Comparison of ENCODE assay signal across 28 mouse cellular contexts in the genomic region with DNA sequence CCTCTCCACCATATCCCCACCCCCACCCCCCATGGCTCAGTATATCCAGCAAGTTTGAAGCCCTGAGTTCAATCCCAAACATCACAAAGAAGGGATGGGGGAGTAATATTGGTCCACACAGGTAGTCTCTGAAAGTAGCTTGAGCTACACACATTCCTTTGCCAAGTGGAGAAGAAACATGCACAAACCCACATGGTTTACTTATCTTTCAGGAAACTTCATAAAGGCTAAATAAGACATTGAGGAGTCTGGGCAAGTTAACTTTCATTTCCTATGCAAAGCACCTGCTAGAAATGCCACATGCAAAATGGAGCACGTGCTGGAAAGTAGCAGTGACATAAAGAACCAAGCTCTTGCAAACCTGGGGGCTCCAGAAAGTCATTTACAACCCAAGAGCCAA. TPM values are rescaled to one million over a fixed set of nuclear protein-coding genes. Genes with fewer than 3 reads are reported as not detected.
DNase-seq lines count a peak whose midpoint lies in the region; ATAC-seq lines count a peak whose summit lies in the region.
"Had no signal": no experiment of that assay in that cellular context is flagged by ENCODE, and none has a peak within 500 bp of the region (broad histone marks: within the 10 kb centered on the region; RNA-seq: fewer than 3 reads in every experiment).

No protein-coding gene starts in this region.

- H3K4me2 ChIP-seq in liver, embryonic 12.5 days: peak overlapping the region; percentile 32; the same call in 1 of the 2 replicates
- H3K4me2 ChIP-seq in liver, embryonic 13.5 days: no peak overlapping the region; the same call in 1 of the 2 replicates
- H3K4me2 ChIP-seq in liver, embryonic 16.5 days (ENCODE audit: low read depth, low read length): no peak overlapping the region
- no peak overlapping the region for H3K4me2 ChIP-seq in heart, embryonic 12.5 days
- H3K4me2 ChIP-seq: embryonic facial prominence, embryonic 12.5 days; embryonic facial prominence, embryonic 15.5 days; heart, embryonic 13.5 days; hindbrain, embryonic 14.5 days had no signal

- no peaks in the 10 kb centered on the region for H3K27me3 ChIP-seq in liver, embryonic 12.5 days (replicated peaks)
- H3K27me3 ChIP-seq in liver, embryonic 13.5 days: no peaks in the 10 kb centered on the region
- no peaks in the 10 kb centered on the region for H3K27me3 ChIP-seq in liver, embryonic 16.5 days (ENCODE audit: control insufficient read depth, insufficient read depth, low read depth, low read length)
- no peaks in the 10 kb centered on the region for H3K27me3 ChIP-seq in heart, embryonic 12.5 days (replicated peaks)
- H3K27me3 ChIP-seq: embryonic facial prominence, embryonic 12.5 days; embryonic facial prominence, embryonic 15.5 days; heart, embryonic 13.5 days had no signal

- H3K36me3 ChIP-seq in liver, embryonic 12.5 days: peaks cover 100% of the 10 kb centered on the region
- peaks cover 98% of the 10 kb centered on the region for H3K36me3 ChIP-seq in liver, embryonic 13.5 days
- H3K36me3 ChIP-seq in liver, embryonic 16.5 days (ENCODE audit: control insufficient read depth, insufficient read depth): peaks cover 70% of the 10 kb centered on the region
- peaks cover 98% of the 10 kb centered on the region for H3K36me3 ChIP-seq in heart, embryonic 12.5 days

- peak overlapping the region; percentile 68; the same call in 1 of the 2 replicates for H3K27ac ChIP-seq in liver, embryonic 12.5 days
- peak overlapping the region; percentile 55 for H3K27ac ChIP-seq in liver, embryonic 13.5 days
- H3K27ac ChIP-seq in liver, embryonic 16.5 days (ENCODE audit: low read length): 0 out of 2 replicates have a peak overlapping the region, but pooled peaks have one; percentile 1
- no peak overlapping the region for H3K27ac ChIP-seq in heart, embryonic 12.5 days (ENCODE audit: poor library complexity, severe bottlenecking)
- H3K27ac ChIP-seq: embryonic facial prominence, embryonic 12.5 days; embryonic facial prominence, embryonic 15.5 days; gastrocnemius, adult 2 months; heart, embryonic 13.5 days; hindbrain, embryonic 14.5 days; hindbrain, postnatal 0 days had no signal

- WGBS in liver, embryonic 12.5 days (ENCODE audit: insufficient replicate concordance): 50% methylated on average over 1 of the region's 1 CpGs
- 61% methylated on average over 1 of the region's 1 CpGs for WGBS in liver, embryonic 13.5 days (ENCODE audit: insufficient replicate concordance)
- WGBS in liver, embryonic 16.5 days (ENCODE audit: insufficient replicate concordance): 52% methylated on average over 1 of the region's 1 CpGs
- 84% methylated on average over 1 of the region's 1 CpGs for WGBS in heart, embryonic 12.5 days

- H3K9ac ChIP-seq in liver, embryonic 12.5 days: no peak overlapping the region
- H3K9ac ChIP-seq in liver, embryonic 13.5 days: no peak overlapping the region
- H3K9ac ChIP-seq in liver, embryonic 16.5 days (ENCODE audit: low read depth, low read length): no peak overlapping the region
- no peak overlapping the region for H3K9ac ChIP-seq in heart, embryonic 12.5 days
- H3K9ac ChIP-seq: embryonic facial prominence, embryonic 12.5 days; embryonic facial prominence, embryonic 15.5 days; forebrain, postnatal 0 days; heart, embryonic 13.5 days; hindbrain, embryonic 14.5 days had no signal

- H3K9me3 ChIP-seq in liver, embryonic 12.5 days (replicated peaks): no peaks in the 10 kb centered on the region
- no peaks in the 10 kb centered on the region for H3K9me3 ChIP-seq in liver, embryonic 13.5 days (replicated peaks)
- no peaks in the 10 kb centered on the region for H3K9me3 ChIP-seq in liver, embryonic 16.5 days (replicated peaks; ENCODE audit: control insufficient read depth, low read length)
- H3K9me3 ChIP-seq in heart, embryonic 12.5 days (replicated peaks): no peaks in the 10 kb centered on the region
- H3K9me3 ChIP-seq: embryonic facial prominence, embryonic 12.5 days; embryonic facial prominence, embryonic 15.5 days; G1E; heart, embryonic 13.5 days had no signal

- no peak for DNase-seq in liver
- DNase-seq in liver, embryonic 13.5 days: no peak
- no peak for DNase-seq in B cell, adult 2 months
- DNase-seq: adrenal gland, adult 2 months; adrenal gland, postnatal 14 days; cerebellum, adult 11 months; cerebellum, adult 2 months; cerebellum, adult 9-11 months; cerebellum, postnatal 25 days; forebrain, postnatal 0 days; gastrocnemius, adult 2 months; gastrocnemius, postnatal 14 days; heart, adult 18-20 months; heart, postnatal 14 days; heart, postnatal 4 days had no signal

- H3K4me1 ChIP-seq in liver, embryonic 12.5 days: peaks cover 40% of the 10 kb centered on the region
- peaks cover 37% of the 10 kb centered on the region for H3K4me1 ChIP-seq in liver, embryonic 13.5 days (replicated peaks)
- H3K4me1 ChIP-seq in liver, embryonic 16.5 days (ENCODE audit: control insufficient read depth, low read depth, low read length): peaks cover 17% of the 10 kb centered on the region
- no peaks in the 10 kb centered on the region for H3K4me1 ChIP-seq in heart, embryonic 12.5 days (replicated peaks)
- H3K4me1 ChIP-seq: embryonic facial prominence, embryonic 12.5 days; embryonic facial prominence, embryonic 15.5 days; heart, embryonic 13.5 days had no signal

- no peak overlapping the region for H3K4me3 ChIP-seq in liver, embryonic 12.5 days
- H3K4me3 ChIP-seq in liver, embryonic 13.5 days (replicated peaks): no peak overlapping the region
- H3K4me3 ChIP-seq in liver, embryonic 16.5 days (ENCODE audit: low read depth, low read length): no peak overlapping the region
- H3K4me3 ChIP-seq in heart, embryonic 12.5 days: no peak overlapping the region
- H3K4me3 ChIP-seq: embryonic facial prominence, embryonic 12.5 days; embryonic facial prominence, embryonic 15.5 days; gastrocnemius, adult 2 months; heart, embryonic 13.5 days had no signal

- ATAC-seq in liver, embryonic 12.5 days: no peak
- ATAC-seq in liver, embryonic 13.5 days (ENCODE audit: low read depth): no peak
- no peak for ATAC-seq in liver, embryonic 16.5 days (ENCODE audit: low read depth)
- no peak for ATAC-seq in heart, embryonic 12.5 days (ENCODE audit: insufficient number of reproducible peaks, low FRiP score)
- ATAC-seq: forebrain, embryonic 14.5 days; forebrain, postnatal 0 days; hindbrain, postnatal 0 days; inflammation-experienced regulatory T-cells, adult 6 months had no signal

RNA-seq across cellular contexts. Expression of a gene that starts 27.9 kb away (rescaled TPM):
- polyA plus RNA-seq in liver, embryonic 12.5 days (2016; fragmentation: Nextera tagmentation; extraction: Ambion mirVana): 12.8 and 13.1 TPM in 2 replicates
- polyA plus RNA-seq in liver, embryonic 13.5 days (2015; fragmentation: Nextera tagmentation; extraction: Ambion mirVana): 7.8 and 8.7 TPM in 2 replicates
- 6.0 and 6.5 TPM in 2 replicates for polyA plus RNA-seq in liver, embryonic 16.5 days (2015; fragmentation: Nextera tagmentation; extraction: Ambion mirVana)
- polyA plus RNA-seq in heart, embryonic 12.5 days (2016; fragmentation: Nextera tagmentation; extraction: Ambion mirVana): 32.0 and 32.3 TPM in 2 replicates

RNA-seq across cellular contexts. Expression of a gene that starts 31.1 kb away (rescaled TPM):
- 44.9 and 46.3 TPM in 2 replicates for polyA plus RNA-seq in liver, embryonic 12.5 days (2016; fragmentation: Nextera tagmentation; extraction: Ambion mirVana)
- 22.3 and 26.8 TPM in 2 replicates for polyA plus RNA-seq in liver, embryonic 13.5 days (2015; fragmentation: Nextera tagmentation; extraction: Ambion mirVana)
- polyA plus RNA-seq in liver, embryonic 16.5 days (2015; fragmentation: Nextera tagmentation; extraction: Ambion mirVana): 18.5 and 19.0 TPM in 2 replicates
- 43.2 and 45.2 TPM in 2 replicates for polyA plus RNA-seq in heart, embryonic 12.5 days (2016; fragmentation: Nextera tagmentation; extraction: Ambion mirVana)

RNA-seq across cellular contexts. Expression of a gene that starts 36.0 kb away (rescaled TPM):
- not detected in 2 replicates for polyA plus RNA-seq in liver, embryonic 12.5 days (2016; fragmentation: Nextera tagmentation; extraction: Ambion mirVana)
- polyA plus RNA-seq in liver, embryonic 13.5 days (2015; fragmentation: Nextera tagmentation; extraction: Ambion mirVana): not detected in 2 replicates
- polyA plus RNA-seq in liver, embryonic 16.5 days (2015; fragmentation: Nextera tagmentation; extraction: Ambion mirVana): not detected in 2 replicates
- not detected in 2 replicates for polyA plus RNA-seq in heart, embryonic 12.5 days (2016; fragmentation: Nextera tagmentation; extraction: Ambion mirVana)
- polyA plus RNA-seq: adrenal gland, adult 2 months; forebrain, embryonic 14.5 days; forebrain, postnatal 0 days; G1E; heart, embryonic 13.5 days; heart, embryonic 16.5 days; hindbrain, embryonic 11.5 days; hindbrain, embryonic 14.5 days; hindbrain, postnatal 0 days had no signal

RNA-seq across cellular contexts. Expression of a gene that starts 45.1 kb away (rescaled TPM):
- polyA plus RNA-seq in liver, embryonic 12.5 days (2016; fragmentation: Nextera tagmentation; extraction: Ambion mirVana): 0.16 and 0.18 TPM in 2 replicates
- polyA plus RNA-seq in liver, embryonic 13.5 days (2015; fragmentation: Nextera tagmentation; extraction: Ambion mirVana): not detected in 2 replicates
- not detected in 2 replicates for polyA plus RNA-seq in liver, embryonic 16.5 days (2015; fragmentation: Nextera tagmentation; extraction: Ambion mirVana)
- 0.17 and 0.63 TPM in 2 replicates for polyA plus RNA-seq in heart, embryonic 12.5 days (2016; fragmentation: Nextera tagmentation; extraction: Ambion mirVana)
- polyA plus RNA-seq: cerebellum, adult 2 months; G1E had no signal

RNA-seq across cellular contexts. Expression of a gene that starts 46.9 kb away (rescaled TPM):
- polyA plus RNA-seq in liver, embryonic 12.5 days (2016; fragmentation: Nextera tagmentation; extraction: Ambion mirVana): 0.13 and 0.25 TPM in 2 replicates
- 0.12 TPM in 1 of 2 replicates, not detected in the other for polyA plus RNA-seq in liver, embryonic 13.5 days (2015; fragmentation: Nextera tagmentation; extraction: Ambion mirVana)
- polyA plus RNA-seq in liver, embryonic 16.5 days (2015; fragmentation: Nextera tagmentation; extraction: Ambion mirVana): 0.09 and 0.13 TPM in 2 replicates
- 0.10 and 0.13 TPM in 2 replicates for polyA plus RNA-seq in heart, embryonic 12.5 days (2016; fragmentation: Nextera tagmentation; extraction: Ambion mirVana)
- polyA plus RNA-seq: forebrain, embryonic 14.5 days; heart, embryonic 13.5 days had no signal
